In genomic region chr5:92107282-92107681, GRCm38 (mm10) we compare ENCODE assay signal across 21 mouse cellular contexts. TPM values are rescaled to one million over a fixed set of nuclear protein-coding genes. Genes with fewer than 3 reads are reported as not detected.
A peak's percentile ranks its signal among the peaks of the same experiment; 100 is the strongest.
DNase-seq lines count a peak whose midpoint lies in the region; ATAC-seq and TF ChIP-seq lines count a peak whose summit lies in the region.
"Had no signal": no experiment of that assay in that cellular context is flagged by ENCODE, and none has a peak within 500 bp of the region (broad histone marks: within the 10 kb centered on the region; RNA-seq: fewer than 3 reads in every experiment).

No protein-coding gene starts in this region.

- peak; percentile 46 for DNase-seq in layer of hippocampus, adult 9-11 months
- DNase-seq in layer of hippocampus, adult 18-20 months (ENCODE audit: low spot score in 2 of 2): no peak
- DNase-seq in brain, adult 2 months (ENCODE audit: low read depth, low spot score): peak; percentile 24
- no peak for DNase-seq in kidney, adult 8-10 months
- DNase-seq in adrenal gland, postnatal 14 days: no peak
- DNase-seq: cerebellum, adult 18-20 months; cerebellum, postnatal 14 days; heart, postnatal 36 days; kidney, adult 2 months; kidney, postnatal 10 days; lung, adult 2 months; thymus, adult 18-20 months had no signal

- H3K27me3 ChIP-seq in ES-Bruce4 (ENCODE audit: control insufficient read depth, insufficient read depth, low read length, poor library complexity, severe bottlenecking): no peaks in the 10 kb centered on the region
- H3K27me3 ChIP-seq: CH12.LX; embryonic facial prominence, embryonic 13.5 days; forebrain, embryonic 12.5 days; hindbrain, embryonic 15.5 days had no signal

- ATAC-seq in megakaryocyte progenitor cell, adult 5-6 weeks (replicated peaks; ENCODE audit: poor library complexity): peak; percentile 73

- H3K4me3 ChIP-seq in ES-Bruce4 (ENCODE audit: low read depth, low read length): no peak overlapping the region
- H3K4me3 ChIP-seq: embryonic facial prominence, embryonic 13.5 days; erythroblast, embryonic 14.5 days; forebrain, embryonic 12.5 days; hindbrain, embryonic 15.5 days; limb, embryonic 12.5 days; midbrain, embryonic 10.5 days had no signal

- H3K4me1 ChIP-seq in ES-Bruce4 (ENCODE audit: control insufficient read depth, insufficient read depth, low read length): peaks cover 4% of the 10 kb centered on the region

- no peak overlapping the region for H3K9ac ChIP-seq in ES-Bruce4 (ENCODE audit: low read depth, poor library complexity, severe bottlenecking)
- H3K9ac ChIP-seq: embryonic facial prominence, embryonic 13.5 days; forebrain, embryonic 12.5 days; hindbrain, embryonic 15.5 days; limb, embryonic 12.5 days had no signal

- no peak for TF ChIP-seq EP300 in ES-Bruce4 (IDR thresholded peaks at IDR 0.05; ENCODE audit: insufficient read depth, low read depth, low read length)

- H3K27ac ChIP-seq in ES-Bruce4 (ENCODE audit: insufficient read depth, low read length): peak overlapping the region; percentile 96
- H3K27ac ChIP-seq: embryonic facial prominence, embryonic 13.5 days; forebrain, embryonic 12.5 days; hindbrain, embryonic 15.5 days; limb, embryonic 12.5 days; midbrain, embryonic 10.5 days had no signal

- TF ChIP-seq POLR2A in ES-Bruce4 (IDR thresholded peaks at IDR 0.05; ENCODE audit: insufficient read depth, low read length): no peak

- H3K36me3 ChIP-seq in ES-Bruce4 (ENCODE audit: control insufficient read depth, insufficient read depth, low read length, poor library complexity, severe bottlenecking): no peaks in the 10 kb centered on the region
- H3K36me3 ChIP-seq: embryonic facial prominence, embryonic 13.5 days; forebrain, embryonic 12.5 days; hindbrain, embryonic 15.5 days; limb, embryonic 12.5 days; midbrain, embryonic 10.5 days had no signal

- H3K9me3 ChIP-seq in ES-Bruce4 (replicated peaks; ENCODE audit: control insufficient read depth, insufficient read depth, low read length, poor library complexity, severe bottlenecking): no peaks in the 10 kb centered on the region
- H3K9me3 ChIP-seq: embryonic facial prominence, embryonic 13.5 days; forebrain, embryonic 12.5 days; hindbrain, embryonic 15.5 days; limb, embryonic 12.5 days; midbrain, embryonic 10.5 days had no signal

- TF ChIP-seq CTCF in ES-Bruce4 (IDR thresholded peaks at IDR 0.05; ENCODE audit: low read depth, low read length): no peak

RNA-seq across cellular contexts. Expression of gene G3bp2, which starts 23.8 kb away (rescaled TPM):
- 100 to 1,000 TPM; 237 to 252 TPM for total RNA-seq in layer of hippocampus, adult 18-20 months (2021)
- polyA plus RNA-seq in ES-Bruce4 (2011; ENCODE audit: insufficient read depth, insufficient read length, low read depth, missing spikeins): 203 and 213 TPM in 2 replicates
- total RNA-seq in megakaryocyte progenitor cell, adult 5-6 weeks (2015): 91.0 and 97.5 TPM in 2 replicates
- total RNA-seq in megakaryocyte progenitor cell, adult 5-6 weeks (2017): 122 and 128 TPM in 2 replicates
- 105 and 123 TPM in 2 replicates for total RNA-seq in adrenal gland, postnatal 14 days (2021)

RNA-seq across cellular contexts. Expression of gene Uso1, which starts 30.5 kb away (rescaled TPM):
- 10 to 100 TPM; 80.8 to 82.3 TPM for total RNA-seq in layer of hippocampus, adult 18-20 months (2021)
- polyA plus RNA-seq in ES-Bruce4 (2011; ENCODE audit: insufficient read depth, insufficient read length, low read depth, missing spikeins): 66.0 and 72.8 TPM in 2 replicates
- 56.2 and 56.6 TPM in 2 replicates for total RNA-seq in megakaryocyte progenitor cell, adult 5-6 weeks (2015)
- total RNA-seq in megakaryocyte progenitor cell, adult 5-6 weeks (2017): 22.5 and 23.5 TPM in 2 replicates
- 72.1 and 77.0 TPM in 2 replicates for total RNA-seq in adrenal gland, postnatal 14 days (2021)

Comparison
In these comparisons a context has a peak if more than half of its experiments do, and no peak if none do; other contexts are left out.
1. DNase-seq: peak in layer of hippocampus, adult 9-11 months (single experiment) and brain, adult 2 months (single experiment); none in layer of hippocampus, adult 18-20 months (0 of 2), kidney, adult 8-10 months (0 of 2) and adrenal gland, postnatal 14 days (single experiment).